Mouse (Mus musculus): ENCODE data around the gene AU022252. TPM values are rescaled to one million over a fixed set of nuclear protein-coding genes. Genes with fewer than 3 reads are reported as not detected.

AU022252 gene
- polyA plus RNA-seq, 1 experiment: 5.0 TPM

DNA sequence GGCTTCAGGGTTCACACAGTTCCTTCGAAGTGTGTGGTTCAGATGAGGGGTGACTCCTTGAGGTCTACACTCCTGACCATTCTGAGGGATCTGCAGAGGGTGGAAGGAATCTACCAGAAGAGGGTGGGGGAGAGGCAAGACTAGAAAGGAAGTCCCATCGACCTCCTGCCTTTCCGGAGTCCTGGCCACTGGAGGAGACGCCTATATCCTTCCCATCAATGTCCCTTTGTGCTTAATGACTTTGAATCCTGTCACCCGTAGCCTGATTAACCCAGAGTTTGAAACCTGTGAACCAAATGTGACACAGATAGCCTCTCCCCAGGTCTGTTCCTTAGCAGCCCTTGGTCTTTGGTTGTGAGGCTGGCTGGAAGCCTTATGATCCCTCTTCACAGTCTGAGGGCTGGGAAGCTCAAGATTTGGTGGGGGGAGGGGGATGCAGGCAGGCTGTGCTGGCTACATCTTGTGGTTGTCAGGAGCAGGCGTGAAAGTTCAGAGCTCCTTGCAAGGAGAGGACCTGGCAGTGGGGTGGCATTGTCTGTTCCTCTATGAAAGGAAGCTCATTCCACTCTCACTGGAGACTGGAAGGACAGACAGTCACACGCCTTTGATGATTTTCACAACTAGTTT, 28.7 kb upstream of the AU022252 start:
- H3K4me1 ChIP-seq (ENCODE audit: control insufficient read depth, insufficient read depth, low read length): no peaks in the 10 kb centered on the region
- H3K4me3 ChIP-seq (replicated peaks; ENCODE audit: control insufficient read depth, low read depth, low read length): no peak overlapping the region
- H3K27ac ChIP-seq (ENCODE audit: control insufficient read depth, insufficient read depth, low read depth, low read length, poor library complexity): no peak overlapping the region
- TF ChIP-seq POLR2A (IDR thresholded peaks at IDR 0.05; ENCODE audit: borderline replicate concordance, control insufficient read depth, low read depth, low read length): no peak
- no peak for TF ChIP-seq CTCF (IDR thresholded peaks at IDR 0.05; ENCODE audit: control insufficient read depth, insufficient read depth, low read length)
- 43% methylated on average over 7 of the region's 7 CpGs for WGBS

- 85% methylated on average over 15 of the region's 15 CpGs for WGBS
- Histone ChIP-seq H3K4me3 (replicated peaks; ENCODE audit: control insufficient read depth, low read depth, low read length) (no peak overlapping the region), H3K27ac (ENCODE audit: control insufficient read depth, insufficient read depth, low read depth, low read length, poor library complexity) (no peak overlapping the region; the same call in 1 of the 2 replicates), H3K4me1 (ENCODE audit: control insufficient read depth, insufficient read depth, low read length) (no peaks in the 10 kb centered on the region)
- no peak for TF ChIP-seq CTCF (IDR thresholded peaks at IDR 0.05; ENCODE audit: control insufficient read depth, insufficient read depth, low read length)
- TF ChIP-seq POLR2A (IDR thresholded peaks at IDR 0.05; ENCODE audit: borderline replicate concordance, control insufficient read depth, low read depth, low read length): no peak
Measured at GRCm38 (mm10) chr4:119259344-119260254, 27.1 kb upstream of the AU022252 start.

- H3K4me1 ChIP-seq (ENCODE audit: control insufficient read depth, insufficient read depth, low read length): no peaks in the 10 kb centered on the region
- 53% methylated on average over 6 of the region's 6 CpGs for WGBS
- TF ChIP-seq CTCF (IDR thresholded peaks at IDR 0.05; ENCODE audit: control insufficient read depth, insufficient read depth, low read length) (no peak), POLR2A (IDR thresholded peaks at IDR 0.05; ENCODE audit: borderline replicate concordance, control insufficient read depth, low read depth, low read length) (no peak)
- no peak overlapping the region for H3K27ac ChIP-seq (ENCODE audit: control insufficient read depth, insufficient read depth, low read depth, low read length, poor library complexity)
- no peak overlapping the region for H3K4me3 ChIP-seq (replicated peaks; ENCODE audit: control insufficient read depth, low read depth, low read length)
Measured at GRCm38 (mm10) chr4:119257083-119257482, 24.6 kb upstream of the AU022252 start.

DNA sequence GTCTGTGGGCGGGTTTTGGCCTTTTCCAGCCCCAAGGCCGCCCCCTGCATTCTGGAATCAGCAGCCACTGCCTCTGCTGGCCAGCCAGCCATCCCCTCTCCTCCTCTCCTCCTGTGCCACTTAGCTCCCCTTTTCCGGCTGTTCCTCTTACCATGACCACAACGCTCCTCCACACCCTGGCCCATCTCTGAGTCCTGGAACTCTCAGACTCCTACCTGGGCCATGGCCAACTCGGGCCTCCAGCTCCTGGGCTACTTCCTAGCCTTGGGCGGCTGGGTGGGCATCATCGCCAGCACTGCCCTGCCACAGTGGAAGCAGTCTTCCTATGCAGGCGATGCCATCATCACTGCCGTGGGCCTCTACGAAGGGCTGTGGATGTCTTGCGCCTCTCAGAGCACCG, 22.8 kb upstream of the AU022252 start, which contains the start of gene Cldn19:
Cldn19 (plus strand) TSS at position 64 of the 400 bp plus-strand sequence.
- 82% methylated on average over 12 of the region's 12 CpGs for WGBS
- Histone ChIP-seq H3K4me3 (replicated peaks; ENCODE audit: control insufficient read depth, low read depth, low read length) (no peak within 1 kb of the TSS), H3K27ac (ENCODE audit: control insufficient read depth, insufficient read depth, low read depth, low read length, poor library complexity) (no peak within 1 kb of the TSS), H3K4me1 (ENCODE audit: control insufficient read depth, insufficient read depth, low read length) (no peaks in the 10 kb centered on the region)
- TF ChIP-seq POLR2A (IDR thresholded peaks at IDR 0.05; ENCODE audit: borderline replicate concordance, control insufficient read depth, low read depth, low read length): no peak
- TF ChIP-seq CTCF (IDR thresholded peaks at IDR 0.05; ENCODE audit: control insufficient read depth, insufficient read depth, low read length): no peak

- no peak overlapping the region for H3K27ac ChIP-seq (ENCODE audit: control insufficient read depth, insufficient read depth, low read depth, low read length, poor library complexity)
- H3K4me3 ChIP-seq (replicated peaks; ENCODE audit: control insufficient read depth, low read depth, low read length): no peak overlapping the region
- TF ChIP-seq CTCF (IDR thresholded peaks at IDR 0.05; ENCODE audit: control insufficient read depth, insufficient read depth, low read length) (no peak), POLR2A (IDR thresholded peaks at IDR 0.05; ENCODE audit: borderline replicate concordance, control insufficient read depth, low read depth, low read length) (no peak)
- WGBS: 73% methylated on average over 9 of the region's 9 CpGs
- no peaks in the 10 kb centered on the region for H3K4me1 ChIP-seq (ENCODE audit: control insufficient read depth, insufficient read depth, low read length)
Measured at GRCm38 (mm10) chr4:119254012-119254618, 21.6 kb upstream of the AU022252 start.

DNA sequence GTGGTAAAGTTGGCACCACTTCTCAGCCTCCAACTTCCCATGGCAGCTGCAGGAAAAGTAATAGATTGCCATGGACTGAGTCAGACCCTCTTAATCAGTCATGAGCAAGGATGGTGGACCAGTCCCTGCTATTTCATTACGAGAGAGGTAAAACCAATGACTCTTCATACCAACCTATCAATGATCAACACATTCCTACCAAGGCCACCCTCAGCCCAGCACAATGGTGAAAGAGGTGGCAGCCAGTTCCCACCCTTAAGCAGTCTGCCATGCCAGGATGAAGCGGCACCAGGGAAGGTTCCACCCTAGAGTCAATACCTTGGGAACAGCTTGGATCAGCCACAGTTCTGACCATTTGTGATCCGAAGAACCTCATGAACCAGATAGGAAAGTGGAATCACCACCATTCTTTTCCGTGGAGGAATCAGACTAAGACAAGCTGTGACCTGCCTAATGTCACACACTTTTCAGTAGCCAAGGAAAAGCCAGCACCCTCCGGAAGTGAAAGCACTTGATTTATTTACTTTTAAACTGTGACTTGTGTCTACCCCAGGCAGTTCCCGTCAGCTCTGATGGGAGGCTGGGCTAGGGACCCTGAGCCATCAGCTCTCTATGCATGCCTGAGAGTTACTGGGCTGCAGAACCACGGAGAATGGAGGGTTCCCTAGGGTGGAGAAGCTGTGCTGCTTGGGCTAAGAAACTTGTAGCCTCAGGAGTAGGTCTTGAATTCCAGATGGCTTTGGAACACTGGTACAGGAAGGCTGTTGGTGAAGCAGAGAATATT, 19.7 kb upstream of the AU022252 start:
- Histone ChIP-seq H3K4me1 (ENCODE audit: control insufficient read depth, insufficient read depth, low read length) (no peaks in the 10 kb centered on the region), H3K27ac (ENCODE audit: control insufficient read depth, insufficient read depth, low read depth, low read length, poor library complexity) (no peak overlapping the region), H3K4me3 (replicated peaks; ENCODE audit: control insufficient read depth, low read depth, low read length) (no peak overlapping the region)
- 62% methylated on average over 7 of the region's 7 CpGs for WGBS
- no peak for TF ChIP-seq CTCF (IDR thresholded peaks at IDR 0.05; ENCODE audit: control insufficient read depth, insufficient read depth, low read length)
- TF ChIP-seq POLR2A (IDR thresholded peaks at IDR 0.05; ENCODE audit: borderline replicate concordance, control insufficient read depth, low read depth, low read length): no peak

- WGBS: 84% methylated on average over 11 of the region's 11 CpGs
- no peak for TF ChIP-seq POLR2A (IDR thresholded peaks at IDR 0.05; ENCODE audit: borderline replicate concordance, control insufficient read depth, low read depth, low read length)
- TF ChIP-seq CTCF (IDR thresholded peaks at IDR 0.05; ENCODE audit: control insufficient read depth, insufficient read depth, low read length): no peak
- Histone ChIP-seq H3K27ac (ENCODE audit: control insufficient read depth, insufficient read depth, low read depth, low read length, poor library complexity) (no peak overlapping the region), H3K4me1 (ENCODE audit: control insufficient read depth, insufficient read depth, low read length) (no peaks in the 10 kb centered on the region), H3K4me3 (replicated peaks; ENCODE audit: control insufficient read depth, low read depth, low read length) (no peak overlapping the region)
Measured at GRCm38 (mm10) chr4:119248407-119248965, 16.0 kb upstream of the AU022252 start.
